Mouse (Mus musculus) testis, adult 2 months (tissue): ENCODE results near the gene Gm10647. TPM values are rescaled to one million over a fixed set of nuclear protein-coding genes. Genes with fewer than 3 reads are reported as not detected.
A peak's percentile ranks its signal among the peaks of the same experiment; 100 is the strongest.
"Not testable (repeated sequence)": the region's sequence is repeated elsewhere in the genome, so short reads cannot be mapped to it uniquely, and the experiment has no call there.

Source experiments
- H3K27ac ChIP-seq: fragments of 200-500 bp; 2 replicates; pipeline ENCODE4 v1.5.1; 2012; ENCODE audit warnings: low read depth, low read length; ENCODE audit not compliant: control insufficient read depth, insufficient read depth
- H3K27me3 ChIP-seq: fragments of 200-500 bp; 2 replicates; pipeline ENCODE4 v1.6.1; 2012; ENCODE audit warnings: mild to moderate bottlenecking, low read length, moderate library complexity; ENCODE audit not compliant: control insufficient read depth, insufficient read depth
- H3K36me3 ChIP-seq: fragments of 200-500 bp; 2 replicates; pipeline ENCODE4 v1.6.1; 2012; ENCODE audit warnings: mild to moderate bottlenecking, low read length; ENCODE audit not compliant: control insufficient read depth, insufficient read depth
- H3K4me1 ChIP-seq: fragments of 200-500 bp; 2 replicates; pipeline ENCODE4 v1.6.1; 2012; ENCODE audit warnings: low read length; ENCODE audit not compliant: control insufficient read depth, insufficient read depth
- H3K4me3 ChIP-seq: fragments of 200-500 bp; 2 replicates; pipeline ENCODE4 v1.5.1; 2012; ENCODE audit warnings: low read depth, mild to moderate bottlenecking, low read length, moderate library complexity, mixed read lengths; ENCODE audit not compliant: control insufficient read depth
- CTCF ChIP-seq: fragments of 200-500 bp; IDR thresholded peaks from 2 replicates; pipeline ENCODE4 v1.5.1; 2012; ENCODE audit warnings: low read depth, mild to moderate bottlenecking, inconsistent platforms, low read length, moderate library complexity; ENCODE audit not compliant: control insufficient read depth, insufficient read depth, insufficient replicate concordance
- POLR2A ChIP-seq: fragments of 200-500 bp; IDR thresholded peaks from 2 replicates; pipeline ENCODE4 v1.6.1; 2012; ENCODE audit warnings: low read depth, mild to moderate bottlenecking, inconsistent platforms, low read length, moderate library complexity; ENCODE audit not compliant: control insufficient read depth
- polyA plus RNA-seq: library from polyadenylated mRNA; depleted of rRNA; stranded (reverse); fragments of >200 nt; gene quantifications from 2 replicates; pipeline ENCODE4 v1.2.3, GENCODE M21; 2012

Gene Gm10647
- polyA plus RNA-seq, 1 experiment: 0.20 TPM

DNA sequence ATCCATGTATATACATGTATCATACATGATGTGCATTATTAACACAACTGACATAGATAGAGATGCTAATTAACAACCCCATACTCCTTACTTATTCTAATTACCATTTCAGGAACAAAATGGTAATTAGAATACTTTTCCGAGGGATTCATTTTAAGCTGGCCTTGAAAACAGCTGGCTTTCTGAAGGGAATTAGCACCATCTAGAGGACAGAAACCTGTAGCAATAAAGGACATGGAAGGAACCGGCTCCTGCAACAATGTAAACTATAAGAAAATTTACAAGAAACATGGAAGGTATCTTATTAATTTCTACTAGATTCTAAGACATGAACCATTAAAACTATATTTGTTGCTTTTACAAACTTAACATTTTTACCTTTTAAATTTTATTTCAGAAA is 9.0 kb upstream of the Gm10647 start:
- H3K4me1 ChIP-seq: no peaks in the 10 kb centered on the region
- H3K27me3 ChIP-seq: no peaks in the 10 kb centered on the region
- H3K4me3 ChIP-seq: no peak overlapping the region
- H3K36me3 ChIP-seq: no peaks in the 10 kb centered on the region
- no peak for TF ChIP-seq CTCF
- no peak for TF ChIP-seq POLR2A
- no peak overlapping the region for H3K27ac ChIP-seq

DNA sequence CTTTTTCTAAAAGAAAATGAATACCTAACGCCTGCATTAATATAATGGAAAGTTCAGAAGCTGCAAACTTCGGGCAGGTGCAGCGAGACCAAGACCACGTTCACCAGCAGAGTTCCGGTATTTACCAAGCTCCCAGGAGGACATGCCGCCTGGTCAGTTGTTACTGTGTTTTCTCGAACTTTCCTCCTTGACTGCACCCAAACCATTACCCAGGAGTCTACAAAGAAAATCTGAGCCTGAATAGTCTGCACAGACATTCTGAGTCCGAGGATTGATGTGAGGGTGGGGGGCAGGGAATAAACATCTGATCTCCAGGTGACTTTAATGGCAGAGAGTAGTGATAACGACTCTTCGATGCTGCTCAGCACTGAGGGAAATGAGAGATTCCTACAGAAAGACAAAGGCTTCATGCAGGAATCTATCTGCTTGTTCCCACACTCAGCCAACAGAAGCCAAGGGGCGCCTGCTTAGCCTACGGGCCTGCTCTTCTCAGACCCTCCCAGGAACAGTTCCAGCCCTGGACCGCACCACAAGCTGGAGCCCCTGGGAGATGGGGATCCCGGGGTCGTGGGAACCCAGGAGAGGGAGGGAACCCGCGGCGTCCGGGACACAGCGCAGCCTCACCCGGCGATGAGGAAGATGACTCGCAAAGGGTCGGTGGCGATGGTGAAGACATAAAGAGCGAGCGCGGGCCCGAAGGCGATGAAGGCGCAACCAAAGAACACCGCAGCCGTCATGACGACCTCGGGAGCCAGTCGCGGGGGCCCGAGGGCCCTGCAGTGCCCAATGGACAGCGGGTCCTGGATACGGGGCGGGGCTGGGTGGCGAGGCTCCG is 2.0 kb upstream of the Gm10647 start:
- peak overlapping the region; percentile 69 for H3K27ac ChIP-seq
- TF ChIP-seq CTCF: no peak
- no peak; the same call in 1 of the 2 replicates for TF ChIP-seq POLR2A

DNA sequence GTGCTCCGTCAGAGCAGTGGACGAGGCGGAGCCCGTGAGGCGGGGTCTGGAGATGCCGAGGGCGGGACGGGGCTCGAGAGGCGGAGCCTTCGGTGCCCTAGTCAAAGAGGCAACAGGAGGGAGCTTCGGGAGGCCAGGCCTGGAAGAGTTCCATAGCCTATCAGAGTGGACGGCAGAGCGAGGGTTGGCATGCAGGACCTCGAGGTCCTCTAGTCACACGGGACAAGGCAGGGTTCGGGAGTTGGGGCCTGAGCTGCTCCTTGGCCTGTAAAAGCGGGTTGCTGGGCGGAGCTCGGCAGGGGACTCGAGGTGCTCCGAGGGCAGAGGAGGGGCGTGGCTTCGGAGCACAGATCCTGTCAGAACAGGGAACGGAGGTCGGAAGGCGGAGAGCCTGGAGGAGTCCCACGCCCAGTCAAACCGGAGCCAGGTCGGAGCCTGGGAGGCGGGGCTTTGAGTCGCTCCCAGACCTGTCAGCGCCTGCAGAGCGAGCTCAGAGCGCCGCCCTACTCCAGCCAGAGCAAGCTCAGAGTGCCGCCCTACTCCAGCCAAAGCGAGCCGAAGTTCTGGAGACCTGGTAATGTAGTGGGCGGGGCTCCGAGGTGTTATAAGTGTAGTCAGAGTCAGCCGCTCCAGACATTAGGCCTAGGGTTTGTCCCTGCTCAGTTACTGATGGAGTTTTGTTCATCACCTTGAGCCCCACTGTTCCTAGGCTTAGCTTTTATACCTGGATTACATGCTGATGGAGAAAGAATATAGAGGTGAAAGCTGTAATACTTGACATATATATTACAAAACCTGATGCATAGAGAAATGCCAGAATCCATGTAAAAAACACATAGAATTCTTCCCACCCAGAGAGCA is 1.1 kb upstream of the Gm10647 start, which contains the start of gene Aph1b:
TSS of gene Aph1b (minus strand) at position 27 of the 861 bp plus-strand sequence.
- Histone ChIP-seq H3K36me3 (no peaks in the 10 kb centered on the region), H3K4me3 (peak within 1 kb of the TSS; percentile 95), H3K27me3 (no peaks in the 10 kb centered on the region), H3K4me1 (peaks cover 13% of the 10 kb centered on the region), H3K27ac (peak within 1 kb of the TSS; percentile 87)
- TF ChIP-seq CTCF (0 out of 2 replicates have a peak, but pooled peaks have one; percentile 8), POLR2A (peak; percentile 49; the same call in 1 of the 2 replicates)

More for the DNA sequence above, 2.0 kb upstream of the Gm10647 start:
- Histone ChIP-seq H3K4me1 (peaks cover 13% of the 10 kb centered on the region), H3K4me3 (peak overlapping the region; percentile 95), H3K36me3 (no peaks in the 10 kb centered on the region), H3K27me3 (no peaks in the 10 kb centered on the region)

DNA sequence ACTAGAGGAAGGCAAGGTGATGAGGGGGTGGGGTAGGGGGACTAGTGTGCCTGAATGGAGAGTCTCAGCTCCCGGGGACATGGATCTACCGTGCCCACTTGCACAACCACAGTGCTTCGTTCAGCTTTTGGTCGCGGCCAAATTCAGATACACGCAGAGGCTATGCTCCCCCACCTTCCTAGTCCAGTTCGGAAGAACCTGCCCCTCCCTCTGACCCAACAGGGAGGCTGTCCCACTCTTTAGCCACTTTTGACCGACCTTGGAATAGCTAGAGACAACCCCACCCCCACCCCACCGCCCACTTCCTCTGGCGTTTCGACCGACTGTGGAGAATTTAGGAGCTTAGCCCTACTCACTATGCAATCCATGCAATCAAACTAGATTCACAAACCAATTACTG is 5.1 kb downstream of the Gm10647 start:
- TF ChIP-seq CTCF (no peak), POLR2A (no peak)
- Histone ChIP-seq H3K36me3 (no peaks in the 10 kb centered on the region; the same call in 1 of the 2 replicates), H3K4me1 (peaks cover 7% of the 10 kb centered on the region), H3K27me3 (no peaks in the 10 kb centered on the region), H3K27ac (no peak overlapping the region), H3K4me3 (peak overlapping the region; percentile 88)

DNA sequence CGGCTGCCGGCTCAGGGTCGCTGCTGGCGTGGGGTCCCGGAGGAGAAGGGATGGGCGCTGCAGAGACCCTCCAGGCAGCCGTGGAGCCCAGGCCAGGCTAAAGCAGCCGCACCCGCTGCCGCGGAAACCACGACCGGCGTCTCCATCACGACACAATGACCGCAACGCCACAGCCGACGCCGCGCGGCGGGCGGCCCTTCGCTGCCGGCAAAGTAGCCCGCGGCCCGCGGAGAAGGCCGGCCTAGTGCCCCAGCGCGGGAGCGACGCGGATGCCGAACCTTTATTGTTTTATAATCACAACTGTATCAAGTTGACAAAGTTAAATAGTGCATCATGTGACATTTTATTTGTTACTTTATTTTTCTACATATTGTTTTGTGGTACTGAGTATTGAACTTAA is 9.1 kb downstream of the Gm10647 start:
- Histone ChIP-seq H3K4me3 (peak overlapping the region; percentile 82), H3K27ac (peak overlapping the region; percentile 77; the same call in 1 of the 2 replicates)
- H3K27me3 ChIP-seq, H3K36me3 ChIP-seq, H3K4me1 ChIP-seq: not testable (repeated sequence)
- TF ChIP-seq POLR2A: peak; percentile 46

DNA sequence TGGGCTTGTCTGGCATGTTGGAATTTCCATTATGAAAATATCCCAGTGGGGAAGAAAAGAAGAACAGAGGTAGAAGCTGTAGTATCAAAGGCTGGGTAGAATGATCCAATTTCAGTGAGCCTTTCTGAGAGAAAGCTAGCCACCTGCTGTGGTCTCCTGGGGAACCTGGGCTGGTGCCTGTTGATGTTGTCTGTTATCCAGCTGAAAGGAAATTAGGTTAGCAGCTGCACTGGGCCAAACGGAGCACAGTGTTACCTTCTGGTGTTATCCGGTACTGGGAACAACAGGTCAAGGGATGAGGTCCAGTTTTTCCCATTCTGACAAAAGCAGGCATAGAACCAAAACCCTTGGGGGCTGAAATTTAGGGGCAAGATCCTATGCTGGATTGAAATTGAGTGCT is 16.6 kb downstream of the Gm10647 start:
- TF ChIP-seq CTCF (no peak), POLR2A (no peak)

DNA sequence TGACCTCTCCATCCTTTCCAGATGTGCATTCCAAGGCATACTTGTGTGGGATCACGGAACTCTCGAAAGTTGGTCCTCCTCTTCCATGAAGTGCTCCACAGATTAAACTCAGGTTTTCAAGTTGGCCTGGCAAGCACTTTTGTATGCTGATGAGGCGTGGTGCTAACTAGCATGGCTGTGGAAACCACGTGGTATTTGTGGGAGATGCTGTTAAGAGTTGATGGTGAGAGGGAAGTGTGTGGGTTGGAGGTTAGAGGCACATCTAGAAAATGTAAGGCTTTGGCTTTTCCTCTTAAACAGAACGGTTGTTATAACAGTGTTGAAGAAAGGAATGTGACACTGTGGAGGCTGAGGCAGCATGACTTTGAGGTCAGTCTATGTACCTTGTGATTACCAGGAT is 24.2 kb downstream of the Gm10647 start:
- Histone ChIP-seq H3K36me3 (no peaks in the 10 kb centered on the region), H3K4me1 (no peaks in the 10 kb centered on the region), H3K27me3 (no peaks in the 10 kb centered on the region), H3K4me3 (no peak overlapping the region), H3K27ac (no peak overlapping the region)
- no peak for TF ChIP-seq CTCF
- TF ChIP-seq POLR2A: no peak

More for the DNA sequence above, 16.6 kb downstream of the Gm10647 start:
- H3K36me3 ChIP-seq: no peaks in the 10 kb centered on the region
- H3K27me3 ChIP-seq: no peaks in the 10 kb centered on the region
- H3K4me3 ChIP-seq: no peak overlapping the region
- no peak overlapping the region for H3K27ac ChIP-seq
- H3K4me1 ChIP-seq: no peaks in the 10 kb centered on the region

DNA sequence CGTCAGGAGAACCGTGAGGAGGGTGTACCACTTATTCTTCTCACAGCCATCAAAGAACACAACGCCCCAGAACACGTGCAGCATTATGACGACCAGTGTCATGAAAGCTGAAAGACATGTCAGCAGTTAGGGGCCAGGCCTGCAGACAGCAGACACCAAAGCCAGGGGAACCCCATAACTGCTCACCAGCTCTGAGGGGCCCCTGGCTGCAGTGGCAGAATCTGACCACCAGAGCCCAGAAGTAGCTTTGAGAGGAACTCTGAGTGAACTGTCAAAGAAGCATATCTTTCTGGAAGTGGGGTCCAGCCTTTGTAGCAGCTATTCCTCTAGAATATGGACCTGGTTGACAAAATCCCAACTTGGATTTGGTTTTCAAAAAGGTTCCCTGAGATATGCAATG is 25.4 kb downstream of the Gm10647 start:
- not testable (repeated sequence) for H3K4me3 ChIP-seq, H3K27me3 ChIP-seq, H3K27ac ChIP-seq, H3K4me1 ChIP-seq, H3K36me3 ChIP-seq
